Mouse (Mus musculus): ENCODE measurements around the gene Cpne5. TPM values are rescaled to one million over a fixed set of nuclear protein-coding genes. Genes with fewer than 3 reads are reported as not detected.
"Not testable (repeated sequence)": the region's sequence is repeated elsewhere in the genome, so short reads cannot be mapped to it uniquely, and the experiment has no call there.

The Cpne5 gene
- total RNA-seq, 2 experiments from 2014 or later, result 0.69 to 1.1 TPM

DNA sequence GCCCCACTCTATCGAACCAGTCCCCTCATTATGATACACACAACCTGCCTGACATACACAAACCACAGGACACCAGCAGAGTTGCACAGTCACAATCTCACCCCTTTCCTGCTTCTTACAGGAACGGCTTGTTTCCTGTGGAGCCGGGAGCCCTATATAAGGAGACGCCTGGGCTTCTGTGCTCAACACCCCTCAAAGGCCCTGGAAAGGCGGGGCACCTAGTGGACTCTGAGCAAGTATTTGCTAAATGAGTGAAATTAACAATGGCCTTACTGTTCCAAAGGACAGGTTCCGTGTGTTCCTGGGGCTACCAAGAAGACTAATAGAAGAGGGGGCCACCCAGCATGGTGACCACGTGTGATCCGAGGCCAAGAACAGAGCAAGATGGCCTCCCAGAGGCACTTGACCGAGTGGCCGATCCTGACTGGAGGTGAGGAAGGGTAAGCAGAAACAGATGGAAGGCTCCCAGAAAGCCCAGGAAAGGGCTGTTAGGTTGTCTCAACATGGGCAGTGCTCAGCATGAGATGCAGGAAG is 20.1 kb upstream of the Cpne5 start:
- DNase-seq (ENCODE audit: low spot score in 2 of 2), result no peak

DNA sequence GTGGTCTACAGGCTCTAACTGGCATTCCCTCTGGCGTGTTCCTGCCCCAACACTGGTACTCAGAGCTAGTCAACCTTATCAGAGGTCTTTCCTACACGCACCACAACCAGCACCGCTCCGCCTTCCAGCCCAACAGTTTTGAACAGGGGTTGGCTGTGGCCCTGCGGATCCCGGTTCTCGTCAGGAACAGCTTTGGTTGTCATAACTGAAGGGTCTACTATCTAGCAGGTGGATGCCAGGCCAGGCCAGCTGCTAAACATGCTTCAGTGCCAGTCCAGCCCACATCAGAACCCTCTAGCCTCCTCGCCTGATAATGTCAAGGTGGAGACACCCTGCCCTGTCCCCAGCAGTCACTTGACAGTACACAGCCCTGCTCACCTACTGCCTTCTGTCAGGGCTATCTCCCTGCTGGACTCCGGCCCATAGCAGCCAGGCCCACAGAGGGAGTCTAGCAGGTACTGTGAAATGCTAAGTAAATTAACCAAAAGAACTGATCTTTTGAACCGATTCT is 19.1 kb upstream of the Cpne5 start:
- DNase-seq (ENCODE audit: low spot score in 2 of 2), result no peak

DNA sequence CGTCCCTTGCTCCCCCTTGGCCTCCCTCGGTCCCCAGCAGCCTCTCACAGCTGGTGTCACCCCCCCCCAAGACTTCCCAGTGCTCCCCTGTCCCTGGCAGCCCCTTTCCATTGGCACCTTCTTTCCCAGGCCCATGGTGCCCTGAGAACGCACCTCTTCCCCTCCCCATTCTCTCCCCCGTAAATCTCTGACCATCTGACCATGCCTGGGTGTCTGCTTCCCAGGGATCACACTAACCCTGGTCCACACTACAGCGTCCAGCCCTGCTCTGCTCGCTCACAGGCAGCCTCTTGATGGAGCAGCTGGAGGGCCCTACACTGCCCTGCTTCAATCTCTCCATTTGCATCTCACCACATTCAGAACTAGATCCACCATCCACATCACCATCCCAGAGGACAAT is 18.5 kb upstream of the Cpne5 start:
- DNase-seq (ENCODE audit: low spot score in 2 of 2), result no peak

DNA sequence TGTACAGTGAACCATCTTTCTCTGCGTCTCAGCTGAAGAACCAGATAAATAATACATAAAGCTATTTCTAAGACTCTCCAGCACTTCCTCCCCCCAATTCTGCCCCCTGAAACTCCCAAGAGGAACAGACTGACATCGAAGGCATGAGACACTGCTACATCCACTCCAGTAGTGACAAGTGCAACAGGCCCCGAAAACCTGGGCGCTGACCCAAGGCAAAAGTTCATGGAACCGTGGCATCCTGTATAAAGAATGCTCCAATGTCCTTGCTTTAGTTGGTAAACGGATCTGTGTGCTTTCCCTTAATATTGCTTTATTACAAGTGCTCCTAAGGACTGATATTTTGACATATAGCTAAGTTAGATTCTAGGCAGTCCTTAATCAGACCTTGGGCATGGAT is 16.8 kb upstream of the Cpne5 start:
- not testable (repeated sequence) for DNase-seq (ENCODE audit: low spot score in 2 of 2)

DNA sequence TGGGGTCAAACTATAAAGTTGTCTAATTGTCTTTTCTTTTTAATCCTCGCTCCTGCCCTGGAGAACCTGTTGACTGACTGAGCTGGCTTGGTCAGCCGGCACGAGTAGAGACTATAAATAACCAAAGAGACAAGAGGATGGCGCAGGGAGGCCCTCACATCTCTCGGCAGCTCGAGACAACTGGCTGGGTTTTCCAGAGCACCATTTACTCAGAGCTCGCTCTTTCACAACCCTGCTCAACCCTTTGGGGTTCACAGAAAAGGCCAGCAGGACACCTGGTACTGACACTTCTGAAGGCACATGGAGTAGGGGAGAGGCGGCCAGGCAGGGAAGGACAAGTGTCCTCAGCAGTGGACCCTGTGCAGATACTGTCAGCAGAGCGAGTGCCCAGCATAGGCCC is 15.7 kb upstream of the Cpne5 start:
- DNase-seq (ENCODE audit: low spot score in 2 of 2), result no peak

DNA sequence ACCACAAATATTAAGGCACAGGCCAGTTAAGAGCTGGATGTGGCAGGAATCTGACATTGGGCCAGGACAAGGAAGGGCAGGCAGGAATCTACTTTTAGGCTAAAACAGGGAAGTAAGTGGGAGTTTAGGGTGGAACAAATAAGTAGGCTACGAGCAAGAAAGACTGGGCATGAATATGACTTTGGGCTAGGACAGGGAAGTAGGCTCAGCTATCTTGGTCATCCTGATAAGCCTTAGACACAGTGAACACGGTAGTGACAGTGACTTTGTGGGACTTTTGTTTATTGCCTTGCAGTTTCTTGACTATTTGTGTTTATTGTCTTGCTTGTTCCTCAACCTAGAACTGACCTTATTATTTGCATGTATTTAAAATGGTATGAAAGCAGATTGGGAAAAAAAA is 15.3 kb upstream of the Cpne5 start:
- no peak for DNase-seq (ENCODE audit: low spot score in 2 of 2)

DNA sequence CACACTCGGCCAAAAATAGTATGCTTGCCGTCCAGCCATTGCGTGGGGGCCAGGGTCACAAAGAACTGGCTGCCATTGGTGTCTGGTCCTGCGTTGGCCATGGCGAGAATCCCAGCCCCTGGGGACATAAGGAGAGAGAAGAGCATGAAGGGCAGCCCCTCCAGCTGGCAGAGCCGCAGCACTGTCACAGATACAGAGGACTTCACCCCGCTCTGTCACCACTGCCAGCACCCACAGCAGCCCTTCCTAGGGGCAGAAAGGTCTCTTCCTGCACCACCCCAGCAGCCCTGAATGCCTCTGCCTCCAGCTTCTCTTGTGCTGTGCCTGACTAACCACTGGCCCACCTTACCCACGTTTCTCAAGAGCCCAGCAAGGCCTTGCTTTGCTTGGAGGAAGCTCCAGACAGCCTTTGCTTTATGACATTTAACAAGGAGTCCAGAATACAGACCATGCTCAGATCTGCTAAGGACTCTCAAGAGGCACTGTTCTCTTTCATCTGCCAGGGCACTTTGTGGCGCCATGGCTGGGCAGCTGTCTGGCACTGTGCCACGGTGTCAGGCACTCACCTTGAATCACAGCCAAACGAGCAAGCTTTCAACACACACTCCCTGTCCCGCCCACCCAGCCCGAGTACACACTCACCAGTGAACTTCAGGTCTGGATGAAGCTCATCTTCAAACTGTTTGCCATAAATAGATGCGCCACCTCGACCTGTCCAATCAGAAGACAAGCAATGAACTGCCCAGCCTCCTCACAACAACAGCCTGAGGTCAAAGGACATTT is 13.8 kb upstream of the Cpne5 start:
- peak; percentile 51 to 69 for DNase-seq (ENCODE audit: low spot score in 2 of 2)

DNA sequence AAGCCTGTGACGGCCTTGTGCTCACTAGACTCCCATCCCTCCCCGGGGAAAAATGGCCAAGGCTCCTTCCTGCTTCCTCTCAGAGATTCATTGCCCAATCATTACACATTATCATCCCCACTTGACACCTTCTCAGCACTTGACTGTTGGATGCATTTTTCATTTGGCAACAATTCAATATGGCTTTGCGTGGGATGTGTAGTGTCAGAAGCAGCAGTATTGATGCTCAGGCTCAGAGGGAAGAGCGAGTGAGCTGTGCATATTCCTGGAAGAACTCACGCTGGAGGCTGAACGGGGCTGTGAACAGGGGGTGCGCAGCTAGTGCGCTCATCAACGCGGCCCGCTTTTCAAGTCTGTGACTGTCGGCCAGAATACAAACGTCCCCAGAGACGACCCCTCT is 13.0 kb upstream of the Cpne5 start:
- not testable (repeated sequence) for DNase-seq (ENCODE audit: low spot score in 2 of 2)

DNA sequence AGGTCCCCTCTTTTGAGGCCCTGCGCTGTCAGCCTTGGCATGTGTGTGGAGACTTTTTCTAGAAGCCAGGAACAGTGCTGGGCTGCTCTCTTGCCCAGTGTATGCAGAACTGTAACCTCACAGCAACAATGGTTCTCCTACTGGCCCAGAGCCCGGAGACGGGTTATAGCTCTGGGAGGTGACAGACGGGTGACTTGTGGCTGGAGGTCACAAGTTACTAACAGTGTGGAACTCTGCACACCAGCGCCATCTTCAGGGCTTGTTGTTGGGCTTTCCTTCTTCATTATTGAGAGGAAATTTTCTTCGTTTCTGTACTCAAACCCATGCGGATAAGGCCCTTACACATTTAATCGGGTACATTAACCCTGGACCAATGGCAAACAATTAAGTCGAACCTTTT is 11.5 kb upstream of the Cpne5 start:
- DNase-seq (ENCODE audit: low spot score in 2 of 2), result peak; percentile 36 to 64

DNA sequence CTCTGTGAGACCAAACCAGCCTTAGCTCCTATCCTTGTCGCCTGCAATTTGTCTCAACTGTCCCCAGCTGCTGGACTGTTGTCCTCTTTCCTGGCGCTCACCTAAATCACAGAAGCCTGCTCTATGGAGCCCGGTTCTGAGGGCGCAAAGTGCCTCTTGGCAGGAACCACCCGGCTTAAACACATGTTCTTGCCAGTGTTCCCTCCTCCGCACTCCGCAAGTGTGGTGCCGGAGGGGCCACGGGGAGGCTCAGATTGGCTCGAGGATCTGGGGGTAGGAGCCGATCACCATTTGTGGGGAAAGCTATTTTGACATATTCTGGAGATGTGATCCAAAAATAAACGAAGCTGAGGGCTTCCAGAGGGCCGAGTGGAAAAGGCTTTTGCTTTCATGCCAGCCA is 9.9 kb upstream of the Cpne5 start:
- no peak for DNase-seq (ENCODE audit: low spot score in 2 of 2)

DNA sequence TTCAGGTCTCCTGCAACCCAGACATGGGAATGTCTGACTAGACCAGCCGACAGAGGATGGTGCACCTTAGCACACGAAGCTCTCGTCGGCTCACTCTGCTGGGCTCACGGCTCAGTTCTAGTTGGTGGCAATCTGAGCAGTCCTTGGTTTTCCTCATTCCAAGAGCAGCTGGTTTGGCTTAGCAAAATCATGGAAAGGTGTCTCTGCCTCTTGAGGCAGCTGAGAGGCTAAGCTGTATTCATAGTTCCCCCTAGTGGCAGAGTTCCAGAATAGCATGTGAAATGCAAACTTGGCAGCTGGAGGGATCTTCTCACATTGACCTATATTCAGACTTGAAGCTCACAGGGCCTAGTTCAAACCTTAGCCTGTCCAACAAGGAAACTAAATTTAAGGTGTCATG is 8.6 kb upstream of the Cpne5 start:
- no peak for DNase-seq (ENCODE audit: low spot score in 2 of 2)

DNA sequence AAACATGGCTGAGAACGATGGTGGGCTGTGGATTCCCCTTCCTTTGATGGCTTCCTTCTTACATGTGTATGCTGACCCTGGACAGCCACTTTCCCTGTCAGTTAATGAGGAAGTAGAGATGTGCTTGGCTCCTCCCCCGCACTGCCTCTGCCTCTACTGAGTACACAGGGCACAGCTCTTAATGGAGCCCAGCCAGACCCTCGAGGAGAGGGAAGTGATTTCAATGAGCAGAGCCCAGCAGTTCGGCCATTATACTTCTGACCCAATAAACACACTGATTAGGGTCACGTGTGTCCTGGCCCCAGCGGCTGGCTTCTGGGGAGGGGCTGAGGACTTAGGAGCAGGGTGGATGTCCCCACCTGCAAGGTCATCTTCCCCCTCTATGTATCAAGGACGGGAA is 7.8 kb upstream of the Cpne5 start:
- no peak for DNase-seq (ENCODE audit: low spot score in 2 of 2)

DNA sequence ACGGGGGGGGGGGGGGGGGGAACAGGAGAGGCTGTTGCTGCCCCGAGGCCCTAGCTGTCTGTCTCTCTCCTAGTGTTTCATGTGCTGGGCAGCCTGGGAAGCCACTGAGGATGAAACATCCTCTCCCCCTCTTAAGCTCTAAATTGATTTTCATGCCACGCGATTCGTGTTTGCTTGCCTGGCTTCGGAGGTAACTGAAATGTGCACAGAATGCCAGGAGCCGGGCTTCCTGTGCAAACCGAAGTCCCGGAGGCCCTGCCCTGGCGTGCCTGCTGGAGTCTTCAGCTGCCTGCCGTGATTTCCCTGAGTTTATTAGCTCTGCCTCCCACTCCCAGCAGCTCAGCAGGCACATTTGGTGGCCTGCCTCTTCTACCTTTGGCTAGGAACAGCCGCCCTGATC is 6.9 kb upstream of the Cpne5 start:
- DNase-seq (ENCODE audit: low spot score in 2 of 2), result no peak

DNA sequence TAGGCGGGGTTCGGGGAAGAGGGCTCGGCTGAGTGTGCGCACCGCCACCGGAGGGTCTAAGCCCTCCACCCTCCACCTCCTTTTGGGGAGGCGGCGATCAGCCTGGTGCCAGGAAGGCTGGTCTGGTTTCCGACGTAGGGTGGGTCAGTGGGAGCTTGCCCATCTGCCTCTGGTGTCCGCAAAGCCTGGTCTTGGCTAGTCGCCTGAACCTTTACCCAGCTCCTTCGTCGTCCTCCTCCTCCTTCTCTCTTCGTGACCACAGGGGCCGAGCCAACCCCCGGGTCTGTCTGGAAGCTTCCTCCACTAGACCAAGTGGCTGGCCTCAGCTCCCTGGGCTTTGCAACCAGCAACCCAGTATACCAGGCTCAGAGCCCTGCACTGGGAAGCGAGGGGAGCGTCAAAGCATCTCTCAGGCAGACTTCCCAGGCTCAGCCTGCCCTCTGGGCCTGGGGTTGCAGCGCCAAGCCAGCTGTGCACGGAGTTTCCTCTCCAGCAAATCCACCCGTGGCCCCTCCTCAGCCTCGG is 516 bp upstream of the Cpne5 start:
- peak in 1 of 2 experiments; percentile 37 for DNase-seq (ENCODE audit: low spot score in 2 of 2)

DNA sequence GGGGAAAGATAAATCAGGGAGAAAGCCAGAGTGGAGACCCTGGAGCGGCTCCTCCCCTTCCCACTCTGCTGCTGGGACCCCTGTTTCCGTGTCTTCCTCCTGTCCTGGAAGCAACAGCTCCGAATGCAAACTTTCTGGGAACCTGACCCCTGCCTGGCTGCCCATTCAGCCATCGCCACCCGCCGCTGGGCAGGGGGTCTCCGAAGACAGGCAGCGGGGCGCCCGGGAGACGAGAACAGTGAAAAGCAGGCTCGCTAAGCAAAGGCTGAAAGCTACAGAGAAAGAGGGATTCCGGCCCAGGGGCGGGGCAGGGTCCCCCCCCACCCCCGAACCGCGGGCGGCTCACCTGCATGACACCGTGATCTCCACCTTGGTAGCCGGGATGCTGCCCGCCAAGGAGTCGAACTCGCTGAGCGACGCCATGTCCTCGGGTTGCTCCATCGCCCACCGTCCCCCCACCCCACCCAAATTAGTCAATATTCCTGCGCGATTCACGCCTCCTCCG is 648 bp downstream of the Cpne5 start:
- no peak for DNase-seq (ENCODE audit: low spot score in 2 of 2)

DNA sequence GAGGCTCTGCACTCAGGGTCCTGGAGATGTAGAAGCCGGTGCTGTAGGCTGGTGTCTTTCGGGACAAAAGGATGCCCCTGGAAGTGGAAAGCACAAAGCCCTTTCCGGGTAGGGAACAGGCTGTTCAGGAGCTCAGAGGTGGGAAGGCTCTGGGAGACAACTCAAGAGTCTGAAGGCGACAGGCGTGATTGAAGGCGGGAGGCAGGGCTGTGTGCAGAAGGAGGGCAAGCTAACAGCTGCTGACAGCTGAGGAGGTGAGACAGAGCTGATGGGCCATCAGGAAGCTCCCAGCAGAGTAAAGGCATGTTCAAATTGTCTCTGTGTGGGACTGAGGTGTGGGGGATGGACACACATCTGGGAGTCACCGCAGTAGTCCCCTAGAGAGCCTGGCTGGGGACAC is 1.9 kb downstream of the Cpne5 start:
- no peak for DNase-seq (ENCODE audit: low spot score in 2 of 2)

DNA sequence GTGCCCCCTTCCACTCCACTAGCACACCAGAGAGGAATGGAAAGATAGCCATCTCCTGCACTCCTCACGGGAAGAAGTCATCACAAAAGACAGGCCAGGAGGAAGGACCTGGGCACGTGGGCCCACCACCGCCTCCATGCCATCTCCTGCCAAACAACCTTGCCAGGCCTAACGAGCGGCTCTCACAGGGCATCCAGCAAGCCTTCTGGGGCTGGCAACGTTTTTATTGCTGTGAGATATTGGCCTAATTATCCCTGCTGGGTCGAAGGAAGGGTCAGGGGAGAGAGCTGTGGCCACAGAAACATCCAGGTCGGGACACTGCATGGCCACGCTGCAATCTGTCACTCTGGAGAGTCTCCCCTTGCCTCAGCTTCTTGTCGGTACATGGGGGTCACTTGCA is 6.9 kb downstream of the Cpne5 start:
- DNase-seq (ENCODE audit: low spot score in 2 of 2), result no peak

DNA sequence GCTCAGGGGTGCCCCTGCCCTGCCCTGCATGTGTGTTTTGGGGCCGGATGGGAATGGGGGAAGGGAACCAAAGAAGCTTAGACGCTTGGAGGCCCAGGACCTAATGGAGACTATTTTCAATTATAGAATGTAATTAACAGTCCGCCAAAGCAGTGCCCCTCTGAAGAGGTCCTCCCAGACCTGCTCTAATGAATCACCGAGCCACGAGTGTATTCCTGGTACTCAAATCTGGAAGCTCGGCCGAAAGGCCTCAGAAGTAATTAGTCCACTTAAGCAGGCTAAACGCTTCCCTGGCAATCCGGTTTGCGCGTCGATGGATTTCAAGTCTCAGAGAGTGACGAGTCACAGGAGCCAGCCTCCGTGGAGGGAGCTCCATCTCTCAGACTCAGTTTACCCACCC is 17.3 kb downstream of the Cpne5 start:
- DNase-seq (ENCODE audit: low spot score in 2 of 2), result no peak

DNA sequence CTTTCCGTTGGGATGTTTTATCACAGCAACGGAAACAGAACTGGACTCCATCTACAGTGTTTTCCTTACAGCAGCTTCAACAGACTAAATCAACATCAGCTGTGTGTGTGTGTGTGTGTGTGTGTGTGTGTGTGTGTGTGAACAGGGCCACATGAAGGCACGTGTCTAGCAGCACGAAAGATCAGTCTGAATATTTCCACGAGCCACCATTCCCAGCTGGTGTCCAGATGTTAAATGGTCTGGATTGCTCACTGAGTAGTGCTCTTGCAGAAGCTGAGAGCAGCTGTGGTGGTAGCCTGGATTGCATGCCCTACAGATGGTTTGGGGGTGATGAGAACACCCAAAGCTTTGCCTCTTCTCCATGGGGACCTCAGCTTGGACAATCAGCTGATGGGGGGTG is 19.9 kb downstream of the Cpne5 start:
- no peak for DNase-seq (ENCODE audit: low spot score in 2 of 2)

DNA sequence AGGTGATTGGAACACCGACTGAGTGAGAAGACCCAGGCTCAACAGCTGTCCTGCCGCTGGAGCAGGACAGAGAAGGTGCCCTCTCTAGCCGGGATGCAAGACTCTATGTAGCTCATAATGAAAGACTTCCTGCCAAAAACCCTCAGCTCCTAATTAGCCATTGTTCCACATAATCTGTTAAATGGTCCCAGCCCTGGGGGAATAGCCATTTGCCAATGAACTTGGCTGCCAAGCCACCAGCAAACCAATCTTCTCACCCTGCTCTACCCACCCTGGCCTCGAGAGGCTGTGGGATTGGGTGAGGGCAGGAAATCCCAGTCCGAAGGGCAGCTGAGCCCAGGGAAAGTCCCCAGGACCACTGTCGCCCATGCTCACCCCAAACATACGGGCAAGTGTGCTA is 21.9 kb downstream of the Cpne5 start:
- DNase-seq (ENCODE audit: low spot score in 2 of 2), result no peak

DNA sequence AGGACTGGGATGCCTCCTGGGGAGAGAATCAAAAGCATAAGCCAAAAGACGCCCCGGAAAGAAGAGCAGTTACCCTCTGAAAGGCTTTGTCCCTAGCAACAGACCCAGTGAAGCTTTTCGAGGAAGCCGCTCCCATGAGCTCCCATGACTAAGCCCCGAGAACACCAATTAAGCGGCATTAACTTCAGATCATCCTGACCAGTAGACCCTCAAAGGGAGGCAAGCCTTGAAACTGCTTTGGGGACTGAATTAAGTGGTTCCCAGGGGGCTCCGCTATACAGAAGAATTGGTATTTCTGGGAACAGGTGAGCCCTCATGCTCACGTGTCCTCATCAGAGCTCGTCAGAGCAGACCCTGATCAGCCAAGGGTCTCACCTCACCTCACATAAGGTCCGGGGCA is 23.3 kb downstream of the Cpne5 start:
- no peak for DNase-seq (ENCODE audit: low spot score in 2 of 2)

DNA sequence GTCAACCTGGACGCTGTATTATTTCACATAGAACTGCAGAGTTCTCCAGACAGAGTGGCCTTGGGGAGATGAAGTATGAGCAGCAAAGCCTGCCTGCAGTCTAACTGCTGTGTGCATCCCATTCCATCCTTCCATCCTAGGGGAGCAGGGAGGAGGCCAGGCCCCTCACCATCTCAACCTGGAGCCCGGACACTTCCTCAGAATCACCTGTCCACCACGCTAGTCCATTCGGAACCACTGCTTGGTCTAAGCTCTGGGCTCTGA is 23.8 kb downstream of the Cpne5 start:
- DNase-seq (ENCODE audit: low spot score in 2 of 2), result no peak

Measured in gastrocnemius, postnatal 4 days (tissue).